Mouse (Mus musculus): ENCODE data around the gene Sirt1.
"Not testable (repeated sequence)": the region's sequence is repeated elsewhere in the genome, so short reads cannot be mapped to it uniquely, and the experiment has no call there.

Sirt1 gene

GRCm38 (mm10) chr10:63386991-63387390, 5.5 kb upstream of the Sirt1 start:
- DNase-seq, result peak in 1 of 2 experiments; percentile 44

- DNase-seq, result peak; percentile 92
Measured at GRCm38 (mm10) chr10:63386444-63386843, 4.9 kb upstream of the Sirt1 start.

GRCm38 (mm10) chr10:63385897-63386296, 4.4 kb upstream of the Sirt1 start:
- DNase-seq, result not testable (repeated sequence)

- peak; percentile 88 to 94 for DNase-seq
Measured at GRCm38 (mm10) chr10:63382372-63383279, 1.1 kb upstream of the Sirt1 start, which contains the start of gene Dnajc12. Dnajc12 (plus strand) TSS chr10:63382443.

- DNase-seq, result no peak
Measured at GRCm38 (mm10) chr10:63378948-63379680, 2.4 kb downstream of the Sirt1 start.

GRCm38 (mm10) chr10:63377468-63377867, 4.0 kb downstream of the Sirt1 start:
- peak; percentile 52 to 69 for DNase-seq

- no peak for DNase-seq
Measured at GRCm38 (mm10) chr10:63376303-63376702, 5.2 kb downstream of the Sirt1 start.

- DNase-seq, result no peak
Measured at GRCm38 (mm10) chr10:63368041-63368440, 13.5 kb downstream of the Sirt1 start.

DNA sequence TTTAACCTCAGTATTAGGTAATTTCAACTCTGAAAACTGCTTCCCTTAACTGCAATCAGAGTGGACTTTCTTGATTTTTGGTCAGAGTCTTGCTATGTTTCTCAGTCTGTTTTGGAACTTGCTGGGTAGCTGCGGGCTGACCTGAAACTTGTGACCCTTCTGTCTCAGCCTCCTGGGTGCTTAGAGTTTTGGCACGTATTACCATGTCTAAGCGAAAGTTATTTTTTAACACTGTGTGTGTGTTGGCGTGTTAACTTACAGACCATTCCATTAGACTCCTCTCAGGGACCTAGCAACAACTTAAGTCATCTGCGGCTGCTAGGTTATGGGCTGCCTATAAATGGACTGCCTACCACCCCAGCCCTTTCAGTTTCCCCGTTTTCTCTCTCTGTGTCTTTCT, 14.1 kb downstream of the Sirt1 start:
- DNase-seq, result peak in 1 of 2 experiments; percentile 47

DNA sequence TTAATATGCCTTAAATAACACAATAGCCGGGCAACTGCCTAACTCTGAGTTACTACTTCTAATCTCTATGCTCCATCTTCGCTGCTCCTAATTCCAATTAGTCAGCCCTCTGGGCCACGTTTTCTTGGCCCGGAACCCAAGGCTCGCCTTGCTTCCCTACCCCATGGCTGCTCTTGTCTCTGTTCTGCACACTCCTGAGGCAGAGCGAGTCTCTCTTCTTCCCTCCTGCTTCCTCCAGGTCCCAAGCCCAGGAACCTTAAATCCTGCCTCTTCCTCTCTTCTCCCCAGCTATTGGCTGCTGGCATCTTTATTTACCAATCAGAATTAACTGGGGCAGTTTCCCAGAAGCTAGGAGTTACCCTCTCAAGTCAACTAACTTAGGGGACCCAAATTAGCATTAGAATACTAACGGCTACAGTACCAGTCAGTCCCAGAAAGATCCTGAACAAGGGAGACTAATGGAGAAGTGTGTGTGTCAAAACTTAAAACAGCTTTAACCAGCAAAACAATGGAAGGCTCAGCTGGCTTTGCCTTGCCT, 15.5 kb downstream of the Sirt1 start:
- no peak for DNase-seq

DNA sequence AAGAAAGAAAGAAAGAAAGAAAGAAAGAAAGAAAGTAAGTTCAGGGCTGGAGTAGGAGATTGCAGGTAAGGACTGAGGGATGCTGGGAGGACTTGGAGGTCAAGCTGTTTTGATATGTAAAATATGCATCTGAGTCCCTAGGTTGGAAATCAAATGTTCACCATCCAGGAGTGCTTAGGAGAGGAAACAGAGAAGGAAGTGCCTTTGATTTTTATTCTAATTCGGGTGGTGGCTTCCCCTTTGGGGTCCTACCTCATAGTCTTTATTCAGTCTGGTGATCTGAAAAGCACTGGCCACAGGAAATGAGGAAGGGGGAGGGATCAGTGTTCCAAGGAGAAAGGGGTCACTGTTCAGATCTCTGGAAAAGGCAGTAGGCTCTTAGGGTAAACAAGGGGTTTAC, 21.0 kb downstream of the Sirt1 start:
- DNase-seq, result no peak

- no peak for DNase-seq
Measured at GRCm38 (mm10) chr10:63352111-63352510, 29.4 kb downstream of the Sirt1 start.

DNA sequence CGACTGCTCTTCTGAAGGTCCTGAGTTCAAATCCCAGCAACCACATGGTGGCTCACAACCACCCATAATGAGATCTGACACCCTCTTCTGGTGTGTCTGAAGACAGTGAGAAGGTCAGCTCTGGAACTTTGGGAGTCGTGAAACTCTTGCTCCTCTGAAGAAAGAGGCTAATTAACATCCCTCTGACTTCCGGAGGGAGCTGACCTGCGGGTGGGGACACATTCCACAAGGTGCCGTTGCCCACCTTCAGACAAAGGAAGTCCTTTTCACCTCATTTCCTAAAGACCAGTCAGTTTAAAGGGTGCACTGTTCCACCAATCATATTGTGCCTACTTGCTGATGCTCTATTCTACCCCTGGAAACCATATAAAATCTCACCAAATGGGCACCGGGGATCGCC, 30.4 kb downstream of the Sirt1 start:
- not testable (repeated sequence) for DNase-seq

DNA sequence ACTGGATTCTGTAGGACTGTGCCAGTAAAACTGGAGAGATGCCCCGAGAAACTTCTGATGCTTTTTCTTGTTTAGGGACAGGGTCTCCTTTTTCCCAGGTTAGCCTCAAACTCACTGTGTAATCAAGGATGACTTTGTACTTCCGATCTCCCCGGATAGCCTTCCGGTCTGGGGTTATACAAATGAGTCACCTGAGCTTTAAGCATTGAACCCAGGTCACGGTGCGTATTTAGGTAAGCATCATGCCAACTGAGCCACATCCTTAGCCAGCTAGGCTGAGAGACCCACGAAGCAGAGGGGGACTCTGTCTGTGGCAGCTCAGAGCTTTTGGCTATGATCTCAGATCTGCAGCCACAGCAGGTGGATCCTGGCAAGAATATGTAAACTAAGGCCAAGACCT, 30.8 kb downstream of the Sirt1 start:
- DNase-seq, result no peak

GRCm38 (mm10) chr10:63348291-63348690, 33.2 kb downstream of the Sirt1 start:
- DNase-seq, result no peak

DNA sequence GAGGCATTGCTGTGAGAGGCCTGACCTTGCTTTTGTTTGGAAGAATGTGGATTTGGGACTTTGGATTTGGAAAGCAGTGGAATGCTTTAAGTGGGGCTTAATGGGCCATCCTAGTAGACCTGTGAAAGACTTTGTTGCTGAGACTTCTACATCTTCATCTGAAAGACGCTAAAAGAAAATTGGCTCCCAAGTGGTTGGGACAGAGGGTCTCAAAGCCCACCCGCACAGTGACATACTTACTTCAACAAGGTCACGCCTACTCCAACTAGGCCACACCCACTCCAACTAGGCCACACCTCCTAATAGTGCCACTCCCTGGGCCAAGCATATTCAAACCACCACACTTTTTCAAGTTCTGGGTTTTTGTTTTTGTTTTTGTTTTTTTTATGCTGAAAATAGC, 36.8 kb downstream of the Sirt1 start:
- DNase-seq, result no peak

DNA sequence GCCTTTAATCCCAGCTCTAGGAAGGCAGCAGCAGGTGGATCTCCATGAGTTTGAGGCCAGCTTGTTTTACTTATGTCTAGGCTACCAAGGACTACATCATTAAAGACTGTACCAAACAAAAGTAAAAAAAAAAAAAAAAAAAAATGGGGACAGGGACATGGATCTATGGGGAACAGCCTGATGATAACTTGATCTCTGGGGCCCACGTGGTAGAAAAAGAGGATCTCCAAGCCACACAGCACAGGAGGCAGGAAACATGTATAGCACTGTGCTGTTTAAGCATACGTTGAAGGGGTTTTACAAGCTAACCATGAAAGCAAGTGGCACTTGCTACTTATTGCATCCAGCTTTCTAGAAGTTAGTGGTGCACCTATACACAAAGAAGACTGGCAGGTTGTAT, 40.2 kb downstream of the Sirt1 start:
- DNase-seq, result no peak

DNA sequence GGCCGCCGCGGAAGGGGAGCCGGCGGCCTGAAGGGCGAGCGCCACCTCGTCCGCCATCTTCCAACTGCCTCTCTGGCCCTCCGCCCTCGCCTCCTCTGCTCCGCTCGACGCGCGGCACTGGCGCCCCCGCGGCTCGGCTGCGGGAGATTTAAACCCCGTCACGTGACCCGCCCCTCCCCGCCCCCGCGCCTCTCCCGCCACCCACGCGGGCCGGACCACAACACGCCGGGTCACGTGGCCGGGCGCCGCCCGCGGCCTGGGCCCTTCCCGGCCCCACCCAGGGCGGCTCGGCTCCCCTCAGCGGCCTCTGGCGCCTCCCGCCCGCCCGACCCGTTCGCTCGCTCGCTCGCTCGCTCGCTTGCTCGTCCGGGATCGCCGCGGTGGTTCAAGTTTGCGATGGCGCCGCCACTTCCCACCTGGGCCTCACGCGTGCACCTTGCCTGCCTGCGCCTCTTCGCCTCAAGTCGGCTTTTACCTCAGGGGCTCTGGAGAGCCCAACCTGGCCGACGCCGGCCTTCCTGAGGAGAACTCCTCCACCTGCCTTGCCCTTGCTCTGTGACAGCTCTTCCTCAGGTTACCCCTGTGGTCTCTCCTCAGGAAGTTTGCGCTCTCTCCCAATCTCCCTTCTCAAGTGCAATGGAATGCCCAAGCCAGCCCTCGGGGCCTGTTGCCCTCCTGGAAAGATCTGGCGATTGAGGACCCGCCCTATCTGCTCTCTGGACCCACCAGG, 42.4 kb downstream of the Sirt1 start:
- peak; percentile 93 to 96 for DNase-seq

- DNase-seq, result peak; percentile 59 to 77
Measured at GRCm38 (mm10) chr10:63337951-63338836, 43.3 kb downstream of the Sirt1 start.

- DNase-seq, result no peak
Measured at GRCm38 (mm10) chr10:63337326-63337725, 44.2 kb downstream of the Sirt1 start.

- peak; percentile 41 to 67 for DNase-seq
Measured at GRCm38 (mm10) chr10:63336901-63337300, 44.6 kb downstream of the Sirt1 start.

- DNase-seq, result no peak
Measured at GRCm38 (mm10) chr10:63327091-63327490, 54.4 kb downstream of the Sirt1 start.

Data from kidney, postnatal 36 days (tissue).